Mouse (Mus musculus): ENCODE data around the gene Raph1. TPM values are rescaled to one million over a fixed set of nuclear protein-coding genes. Genes with fewer than 3 reads are reported as not detected.

Raph1 gene
- polyA plus RNA-seq, 1 experiment from 2014 or later: 23.1 TPM

- DNase-seq (ENCODE audit: low spot score) (no peak), ATAC-seq (replicated peaks; ENCODE audit: insufficient number of reproducible peaks, low FRiP score, low TSS enrichment, low read depth) (no peak)
- no peaks in the 10 kb centered on the region for H3K4me1 ChIP-seq (ENCODE audit: control insufficient read depth, insufficient read depth, low read length)
- H3K9me3 ChIP-seq (replicated peaks; ENCODE audit: control insufficient read depth, low read length): no peaks in the 10 kb centered on the region
- H3K36me3 ChIP-seq (replicated peaks; ENCODE audit: control insufficient read depth, insufficient read depth, low read depth, low read length): no peaks in the 10 kb centered on the region
- no peak overlapping the region for H3K4me2 ChIP-seq (ENCODE audit: low read depth, low read length)
- WGBS: 68% methylated on average over 3 of the region's 3 CpGs
- H3K9ac ChIP-seq (replicated peaks; ENCODE audit: low read length): no peak overlapping the region
- no peaks in the 10 kb centered on the region for H3K27me3 ChIP-seq (ENCODE audit: control insufficient read depth, insufficient read depth, low read length)
- H3K27ac ChIP-seq (replicated peaks; ENCODE audit: low read depth, low read length): no peak overlapping the region
- no peak overlapping the region for H3K4me3 ChIP-seq (ENCODE audit: low read depth, low read length)
These were observed 5.8 kb upstream of the Raph1 start for GRCm38 (mm10) chr1:60572699-60573098.

GRCm38 (mm10) chr1:60569741-60570140 lies 2.8 kb upstream of the Raph1 start:
- Histone ChIP-seq H3K4me1 (ENCODE audit: control insufficient read depth, insufficient read depth, low read length) (no peaks in the 10 kb centered on the region), H3K27me3 (ENCODE audit: control insufficient read depth, insufficient read depth, low read length) (no peaks in the 10 kb centered on the region), H3K27ac (replicated peaks; ENCODE audit: low read depth, low read length) (no peak overlapping the region), H3K4me3 (ENCODE audit: low read depth, low read length) (no peak overlapping the region), H3K9me3 (replicated peaks; ENCODE audit: control insufficient read depth, low read length) (no peaks in the 10 kb centered on the region), H3K9ac (replicated peaks; ENCODE audit: low read length) (no peak overlapping the region), H3K4me2 (ENCODE audit: low read depth, low read length) (no peak overlapping the region), H3K36me3 (replicated peaks; ENCODE audit: control insufficient read depth, insufficient read depth, low read depth, low read length) (no peaks in the 10 kb centered on the region)
- DNase-seq (ENCODE audit: low spot score) (no peak), ATAC-seq (replicated peaks; ENCODE audit: insufficient number of reproducible peaks, low FRiP score, low TSS enrichment, low read depth) (no peak)
- WGBS: 91% methylated on average over 7 of the region's 7 CpGs

- no peak for DNase-seq (ENCODE audit: low spot score)
- 62% methylated on average over 5 of the region's 5 CpGs for WGBS
- ATAC-seq (replicated peaks; ENCODE audit: insufficient number of reproducible peaks, low FRiP score, low TSS enrichment, low read depth): no peak
These were observed 2.3 kb upstream of the Raph1 start for GRCm38 (mm10) chr1:60569210-60569609.

GRCm38 (mm10) chr1:60567321-60567720 lies 417 bp upstream of the Raph1 start:
- Histone ChIP-seq H3K36me3 (replicated peaks; ENCODE audit: control insufficient read depth, insufficient read depth, low read depth, low read length) (no peaks in the 10 kb centered on the region), H3K9ac (replicated peaks; ENCODE audit: low read length) (peak overlapping the region; percentile 94), H3K27me3 (ENCODE audit: control insufficient read depth, insufficient read depth, low read length) (no peaks in the 10 kb centered on the region), H3K4me3 (ENCODE audit: low read depth, low read length) (peak overlapping the region; percentile 92), H3K4me2 (ENCODE audit: low read depth, low read length) (peak overlapping the region; percentile 78), H3K4me1 (ENCODE audit: control insufficient read depth, insufficient read depth, low read length) (no peaks in the 10 kb centered on the region), H3K9me3 (replicated peaks; ENCODE audit: control insufficient read depth, low read length) (no peaks in the 10 kb centered on the region), H3K27ac (replicated peaks; ENCODE audit: low read depth, low read length) (peak overlapping the region; percentile 74)
- WGBS: 17% methylated on average over 5 of the region's 5 CpGs
- DNase-seq (ENCODE audit: low spot score) (no peak), ATAC-seq (replicated peaks; ENCODE audit: insufficient number of reproducible peaks, low FRiP score, low TSS enrichment, low read depth) (no peak)

More at GRCm38 (mm10) chr1:60569210-60569609, 2.3 kb upstream of the Raph1 start:
- H3K4me2 ChIP-seq (ENCODE audit: low read depth, low read length): no peak overlapping the region
- no peaks in the 10 kb centered on the region for H3K4me1 ChIP-seq (ENCODE audit: control insufficient read depth, insufficient read depth, low read length)
- H3K27me3 ChIP-seq (ENCODE audit: control insufficient read depth, insufficient read depth, low read length): no peaks in the 10 kb centered on the region
- no peak overlapping the region for H3K9ac ChIP-seq (replicated peaks; ENCODE audit: low read length)
- H3K36me3 ChIP-seq (replicated peaks; ENCODE audit: control insufficient read depth, insufficient read depth, low read depth, low read length): no peaks in the 10 kb centered on the region
- no peaks in the 10 kb centered on the region for H3K9me3 ChIP-seq (replicated peaks; ENCODE audit: control insufficient read depth, low read length)
- no peak overlapping the region for H3K27ac ChIP-seq (replicated peaks; ENCODE audit: low read depth, low read length)
- H3K4me3 ChIP-seq (ENCODE audit: low read depth, low read length): no peak overlapping the region

- H3K9me3 ChIP-seq (replicated peaks; ENCODE audit: control insufficient read depth, low read length): no peaks in the 10 kb centered on the region
- peak overlapping the region; percentile 86 for H3K27ac ChIP-seq (replicated peaks; ENCODE audit: low read depth, low read length)
- no peaks in the 10 kb centered on the region for H3K4me1 ChIP-seq (ENCODE audit: control insufficient read depth, insufficient read depth, low read length)
- WGBS: under 1% methylated on average over 54 of the region's 56 CpGs
- H3K27me3 ChIP-seq (ENCODE audit: control insufficient read depth, insufficient read depth, low read length): no peaks in the 10 kb centered on the region
- ATAC-seq (replicated peaks; ENCODE audit: insufficient number of reproducible peaks, low FRiP score, low TSS enrichment, low read depth) (peak; percentile 82), DNase-seq (ENCODE audit: low spot score) (peak; percentile 54)
- peak overlapping the region; percentile 78 for H3K4me2 ChIP-seq (ENCODE audit: low read depth, low read length)
- H3K36me3 ChIP-seq (replicated peaks; ENCODE audit: control insufficient read depth, insufficient read depth, low read depth, low read length): no peaks in the 10 kb centered on the region
- peak overlapping the region; percentile 94 for H3K9ac ChIP-seq (replicated peaks; ENCODE audit: low read length)
- peak overlapping the region; percentile 92 for H3K4me3 ChIP-seq (ENCODE audit: low read depth, low read length)
These were observed 823 bp downstream of the Raph1 start for GRCm38 (mm10) chr1:60565931-60566630.

GRCm38 (mm10) chr1:60565270-60565920 lies 1.5 kb downstream of the Raph1 start:
- Histone ChIP-seq H3K4me1 (ENCODE audit: control insufficient read depth, insufficient read depth, low read length) (no peaks in the 10 kb centered on the region), H3K9me3 (replicated peaks; ENCODE audit: control insufficient read depth, low read length) (no peaks in the 10 kb centered on the region), H3K27me3 (ENCODE audit: control insufficient read depth, insufficient read depth, low read length) (no peaks in the 10 kb centered on the region), H3K4me3 (ENCODE audit: low read depth, low read length) (peak overlapping the region; percentile 92), H3K36me3 (replicated peaks; ENCODE audit: control insufficient read depth, insufficient read depth, low read depth, low read length) (no peaks in the 10 kb centered on the region), H3K4me2 (ENCODE audit: low read depth, low read length) (peak overlapping the region; percentile 78), H3K9ac (replicated peaks; ENCODE audit: low read length) (peak overlapping the region; percentile 94), H3K27ac (replicated peaks; ENCODE audit: low read depth, low read length) (no peak overlapping the region; the same call in 1 of the 2 replicates)
- no peak for ATAC-seq (replicated peaks; ENCODE audit: insufficient number of reproducible peaks, low FRiP score, low TSS enrichment, low read depth)
- DNase-seq (ENCODE audit: low spot score): peak; percentile 67
- 1% methylated on average over 13 of the region's 13 CpGs for WGBS

GRCm38 (mm10) chr1:60564691-60565090 lies 2.2 kb downstream of the Raph1 start:
- DNase-seq (ENCODE audit: low spot score) (no peak), ATAC-seq (replicated peaks; ENCODE audit: insufficient number of reproducible peaks, low FRiP score, low TSS enrichment, low read depth) (no peak)
- H3K4me3 ChIP-seq (ENCODE audit: low read depth, low read length): peak overlapping the region; percentile 2; the same call in 1 of the 2 replicates
- H3K27me3 ChIP-seq (ENCODE audit: control insufficient read depth, insufficient read depth, low read length): no peaks in the 10 kb centered on the region
- no peak overlapping the region for H3K27ac ChIP-seq (replicated peaks; ENCODE audit: low read depth, low read length)
- no peaks in the 10 kb centered on the region for H3K36me3 ChIP-seq (replicated peaks; ENCODE audit: control insufficient read depth, insufficient read depth, low read depth, low read length)
- H3K9me3 ChIP-seq (replicated peaks; ENCODE audit: control insufficient read depth, low read length): no peaks in the 10 kb centered on the region
- peak overlapping the region; percentile 78; the same call in 1 of the 2 replicates for H3K4me2 ChIP-seq (ENCODE audit: low read depth, low read length)
- H3K4me1 ChIP-seq (ENCODE audit: control insufficient read depth, insufficient read depth, low read length): no peaks in the 10 kb centered on the region
- H3K9ac ChIP-seq (replicated peaks; ENCODE audit: low read length): no peak overlapping the region
- 85% methylated on average over 5 of the region's 5 CpGs for WGBS

- no peaks in the 10 kb centered on the region for H3K9me3 ChIP-seq (replicated peaks; ENCODE audit: control insufficient read depth, low read length)
- H3K9ac ChIP-seq (replicated peaks; ENCODE audit: low read length): no peak overlapping the region
- no peak overlapping the region for H3K27ac ChIP-seq (replicated peaks; ENCODE audit: low read depth, low read length)
- H3K27me3 ChIP-seq (ENCODE audit: control insufficient read depth, insufficient read depth, low read length): no peaks in the 10 kb centered on the region
- H3K4me2 ChIP-seq (ENCODE audit: low read depth, low read length): no peak overlapping the region
- no peaks in the 10 kb centered on the region for H3K36me3 ChIP-seq (replicated peaks; ENCODE audit: control insufficient read depth, insufficient read depth, low read depth, low read length)
- ATAC-seq (replicated peaks; ENCODE audit: insufficient number of reproducible peaks, low FRiP score, low TSS enrichment, low read depth): no peak
- no peak for DNase-seq (ENCODE audit: low spot score)
- H3K4me1 ChIP-seq (ENCODE audit: control insufficient read depth, insufficient read depth, low read length): no peaks in the 10 kb centered on the region
- no peak overlapping the region for H3K4me3 ChIP-seq (ENCODE audit: low read depth, low read length)
These were observed 3.9 kb downstream of the Raph1 start for GRCm38 (mm10) chr1:60563021-60563420.

Measured in embryonic facial prominence, embryonic 11.5 days (tissue).